Mouse (Mus musculus) monocyte, adult 2 months (primary cell): ENCODE measurements around the gene Fryl.

Source experiments
- DNase-seq, 2 experiments: peaks; one replicate each; pipeline ENCODE4 v3.0.0; 2022; ENCODE audit warnings: low spot score in 2 of 2, low read depth in 1 of 2

Fryl gene

DNA sequence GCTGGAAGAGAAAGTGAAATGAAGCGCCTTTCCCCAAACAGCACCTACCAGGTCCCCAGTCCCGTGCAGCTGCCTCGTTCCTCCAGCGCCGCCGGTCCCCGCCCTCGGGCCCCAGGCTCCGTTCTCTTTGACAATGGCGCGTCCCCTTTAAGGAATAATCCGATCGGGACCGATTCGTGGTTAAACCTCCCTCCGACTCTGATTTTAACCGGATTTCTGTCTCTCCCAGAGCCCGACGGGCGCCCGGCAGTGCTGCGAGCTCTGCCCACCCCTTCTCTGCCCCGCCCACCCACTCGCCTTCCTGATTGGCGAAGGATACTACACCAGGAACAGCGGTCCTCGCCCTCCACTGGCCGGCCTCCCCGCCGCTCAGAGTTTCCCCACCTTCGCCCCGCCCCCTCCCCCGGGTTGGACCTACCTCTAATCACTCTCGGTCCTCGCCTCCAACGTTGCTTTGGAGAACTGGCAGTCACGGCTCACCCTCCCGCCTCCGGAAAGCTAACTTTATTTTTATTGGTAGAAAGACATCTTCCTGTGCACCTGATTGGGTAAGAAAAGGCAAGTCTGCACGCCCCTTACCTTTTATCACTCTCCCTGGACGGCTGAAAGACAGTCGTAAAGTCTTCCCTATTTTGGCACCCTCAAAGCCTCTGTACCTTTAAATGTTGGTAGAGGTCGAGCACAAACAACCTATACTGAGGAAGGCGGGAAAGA is at the start of gene Fryl:
TSS of gene Fryl (minus strand) at position 268 of the 714 bp plus-strand sequence.
- peak; percentile 80 to 88 for DNase-seq

DNA sequence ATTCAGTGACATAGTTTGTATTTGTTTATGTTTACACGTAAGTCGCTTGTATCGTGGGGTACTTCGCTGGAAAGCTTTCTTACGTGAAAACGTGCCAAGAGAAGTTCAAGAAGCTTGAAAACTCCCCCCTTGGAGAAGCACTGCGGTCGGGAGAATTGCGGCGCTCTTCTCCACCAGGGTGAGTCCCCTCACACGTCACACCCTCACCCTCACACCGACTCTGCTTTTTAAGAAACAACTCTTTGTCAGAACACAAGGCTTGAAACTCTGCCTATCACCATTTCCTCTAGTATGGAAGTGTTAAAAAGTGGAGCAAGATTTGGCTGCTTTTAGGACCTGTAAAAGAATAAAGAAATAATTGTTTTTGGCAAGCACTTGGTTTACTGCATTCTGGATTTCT is 48.1 kb upstream of the Fryl start:
- DNase-seq = no peak

DNA sequence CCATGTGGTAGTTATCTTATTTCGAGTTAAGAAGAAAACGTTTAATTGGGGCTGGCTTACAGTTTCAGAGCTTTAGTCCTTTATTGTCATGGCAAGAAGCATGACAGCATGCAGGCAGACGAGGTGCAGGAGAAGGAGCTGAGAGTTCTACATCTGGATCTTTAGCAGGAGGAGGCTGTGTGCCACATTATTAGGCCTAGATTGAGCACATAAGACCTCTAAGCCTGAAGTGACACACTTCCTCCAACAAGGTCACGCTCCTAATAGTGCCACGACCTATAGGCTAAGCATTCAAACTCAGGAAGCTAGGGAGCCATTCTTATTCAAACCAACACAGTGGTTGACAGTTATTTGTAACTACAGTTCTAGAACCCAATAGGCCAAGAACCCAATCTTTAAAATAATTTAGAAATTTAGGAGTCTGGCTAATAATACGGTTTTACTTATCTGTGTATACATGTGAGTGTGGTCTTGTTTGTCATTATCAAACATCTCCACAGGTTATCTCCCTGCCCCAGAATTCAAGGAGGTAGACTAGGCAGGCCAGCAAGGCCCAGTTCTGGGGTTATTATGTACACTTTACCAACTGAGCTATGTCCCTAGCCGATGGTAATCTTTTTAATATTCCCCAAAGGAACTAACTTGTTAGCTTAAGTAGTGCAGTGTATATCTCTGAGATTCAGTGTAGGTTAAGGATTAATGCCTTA is 45.3 kb upstream of the Fryl start:
- no peak for DNase-seq

DNA sequence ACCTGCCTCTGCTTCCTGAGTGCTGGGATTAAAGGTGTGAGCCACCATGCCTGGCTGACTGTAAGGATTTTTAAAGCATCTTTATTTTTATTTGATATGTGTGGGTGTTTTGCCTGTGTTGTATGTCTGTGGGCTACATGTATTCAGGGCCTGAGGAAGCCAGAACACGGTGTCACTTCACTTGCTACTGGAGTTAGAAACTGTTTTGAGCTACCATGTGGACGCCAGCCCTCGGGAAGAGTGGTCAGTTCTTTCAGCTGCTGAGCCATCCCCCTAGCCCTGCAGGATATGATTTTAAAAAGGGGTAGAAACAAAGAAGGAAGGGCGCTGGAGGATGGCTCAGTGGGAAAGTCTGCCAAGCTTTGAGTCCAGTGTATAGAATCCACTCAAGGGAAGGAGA is 39.5 kb upstream of the Fryl start:
- no peak for DNase-seq

DNA sequence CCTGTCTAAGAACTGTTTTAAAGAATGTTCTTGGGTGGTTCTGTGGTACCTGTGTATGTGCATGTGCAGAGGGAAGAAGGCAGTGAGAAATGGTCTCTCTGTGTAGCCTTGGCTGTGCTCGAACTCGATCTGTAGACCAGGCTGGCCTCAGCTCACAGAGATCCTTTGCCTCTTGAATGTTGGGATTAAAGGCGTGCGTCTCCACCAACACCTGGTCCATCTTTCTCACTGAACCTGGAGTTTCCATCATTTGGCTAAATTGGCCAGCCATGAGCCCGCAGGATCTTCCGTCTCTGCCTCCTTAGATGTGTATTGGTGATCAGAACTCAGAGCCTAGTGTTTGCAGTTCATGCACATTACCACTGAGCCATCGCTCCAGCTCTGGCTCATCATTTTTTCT is 38.6 kb upstream of the Fryl start:
- no peak for DNase-seq

DNA sequence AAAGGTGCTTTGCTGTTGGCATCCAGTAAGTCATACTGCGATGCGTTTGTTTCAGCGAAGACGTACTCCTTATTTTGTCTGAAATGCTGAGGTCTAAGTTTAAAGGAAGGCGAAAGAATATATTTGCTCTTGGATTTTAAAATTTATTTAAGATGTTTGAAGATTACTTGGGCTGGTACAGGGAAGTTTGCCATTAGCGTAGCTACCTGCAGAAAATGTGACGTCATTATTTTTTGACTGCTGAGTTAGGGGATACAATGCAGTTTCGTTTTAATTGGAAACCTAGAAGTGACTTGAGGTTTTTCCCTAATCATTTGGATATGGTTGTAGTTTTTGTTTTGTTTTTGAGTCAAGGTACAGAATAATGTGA is 37.0 kb upstream of the Fryl start:
- DNase-seq = no peak

DNA sequence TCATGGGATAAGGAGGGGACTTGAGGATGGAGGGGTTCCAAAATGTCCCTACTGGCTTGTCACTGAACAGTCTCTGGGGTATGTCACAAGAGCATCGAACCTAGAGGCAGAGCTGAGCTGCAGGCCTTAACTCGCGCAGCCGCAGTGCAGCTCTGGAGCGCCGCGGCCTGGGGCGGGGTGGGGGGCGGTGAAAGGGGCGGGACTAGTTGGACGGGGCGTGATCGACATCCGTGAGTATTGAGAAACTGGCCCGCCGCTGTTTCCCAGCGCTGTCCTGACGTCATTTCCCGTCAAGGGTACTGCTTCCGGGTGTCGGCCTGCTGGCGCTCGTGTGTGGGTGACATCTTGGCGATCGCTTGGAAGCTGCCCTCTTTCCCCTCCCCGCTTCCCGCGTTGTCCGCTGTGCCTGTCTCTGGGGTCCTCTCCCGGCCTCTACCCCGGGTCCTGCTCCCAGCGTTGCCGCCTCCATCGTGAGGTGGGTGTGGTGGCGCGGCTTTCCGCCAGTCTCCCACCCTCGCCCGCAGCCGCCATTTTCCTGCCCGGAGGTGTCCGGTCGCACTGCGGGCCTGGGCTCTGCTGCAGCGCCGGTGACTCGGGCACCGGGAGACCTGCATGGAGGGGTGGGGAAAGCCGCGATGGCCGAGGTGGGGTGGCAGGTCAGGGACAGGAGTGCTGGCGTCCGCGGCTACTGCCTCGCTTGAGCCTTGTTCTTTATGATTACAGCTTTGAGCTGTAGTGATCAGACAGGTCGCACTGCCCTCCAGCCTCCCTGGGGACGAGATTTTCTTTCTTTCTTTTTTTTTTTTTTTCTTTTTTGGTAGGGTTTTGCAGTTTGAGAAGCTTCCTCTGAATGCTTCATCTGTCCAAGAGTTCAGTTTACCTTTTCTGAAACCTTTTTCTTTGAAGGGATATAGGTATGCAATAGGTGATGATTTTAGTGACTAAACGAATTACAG is 36.4 kb upstream of the Fryl start, which contains the start of gene Ociad1:
TSS of gene Ociad1 (plus strand) at position 283 of the 956 bp plus-strand sequence.
- peak; percentile 77 to 90 for DNase-seq

DNA sequence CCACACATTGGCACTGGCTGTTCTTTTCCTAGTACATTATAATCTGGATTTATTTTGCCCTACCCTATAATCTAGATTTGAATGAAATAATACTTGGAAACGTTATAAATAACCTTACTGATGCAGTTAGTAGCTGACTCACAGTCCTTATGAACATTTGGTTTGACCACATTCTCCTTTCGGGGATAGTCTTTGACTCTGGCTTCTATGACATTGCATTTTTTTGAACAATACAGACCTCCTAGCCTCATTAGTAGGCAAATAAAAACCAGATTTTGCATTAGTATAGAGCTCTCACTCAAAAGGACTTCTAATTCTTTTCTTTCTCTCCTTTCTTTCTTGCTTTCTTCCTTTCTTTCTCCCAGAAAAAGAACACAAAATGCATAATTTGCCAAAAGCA is 33.5 kb upstream of the Fryl start:
- no peak for DNase-seq

DNA sequence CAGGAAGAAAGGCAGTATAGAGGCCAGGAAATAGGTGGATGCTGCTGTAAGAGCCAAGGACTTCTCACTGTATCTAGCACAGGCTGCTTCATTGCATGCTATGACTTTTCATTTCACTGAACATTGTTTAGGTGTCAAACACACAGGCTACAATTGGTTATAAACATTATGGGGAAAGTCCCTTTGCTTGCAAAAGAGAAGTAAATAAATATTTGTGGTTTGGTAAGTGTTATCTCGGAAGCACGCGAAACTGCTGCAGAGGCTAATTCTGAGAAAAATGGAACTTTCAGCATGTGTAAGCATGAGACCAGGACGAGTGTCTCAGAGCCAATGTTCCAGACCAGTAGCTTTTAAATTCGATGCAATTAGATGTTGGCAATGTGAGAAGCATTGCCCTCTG is 30.2 kb upstream of the Fryl start:
- no peak for DNase-seq

DNA sequence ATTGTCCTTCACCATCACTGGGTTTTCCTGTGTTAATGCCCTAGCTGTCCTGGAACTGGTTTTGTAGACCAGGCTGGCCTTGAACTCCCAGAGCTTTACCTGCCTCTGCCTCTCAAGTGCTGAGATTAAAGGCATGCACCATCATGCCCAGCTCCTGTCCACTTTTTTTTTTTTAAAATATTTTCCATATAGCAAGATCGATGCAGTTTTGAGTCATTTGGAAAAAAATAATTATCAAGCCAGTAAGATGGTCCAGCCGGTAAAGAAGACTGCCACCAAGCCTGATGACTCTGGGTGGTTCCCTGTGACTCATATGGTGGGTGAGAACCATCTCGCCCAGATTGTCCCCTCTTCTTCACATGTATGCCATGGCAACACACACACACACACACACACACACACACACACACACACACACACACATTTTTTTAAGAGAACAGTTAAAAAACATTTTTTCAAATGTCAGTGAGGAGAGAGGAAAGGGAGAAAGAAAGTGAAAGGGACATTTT is 29.1 kb upstream of the Fryl start:
- no peak for DNase-seq

DNA sequence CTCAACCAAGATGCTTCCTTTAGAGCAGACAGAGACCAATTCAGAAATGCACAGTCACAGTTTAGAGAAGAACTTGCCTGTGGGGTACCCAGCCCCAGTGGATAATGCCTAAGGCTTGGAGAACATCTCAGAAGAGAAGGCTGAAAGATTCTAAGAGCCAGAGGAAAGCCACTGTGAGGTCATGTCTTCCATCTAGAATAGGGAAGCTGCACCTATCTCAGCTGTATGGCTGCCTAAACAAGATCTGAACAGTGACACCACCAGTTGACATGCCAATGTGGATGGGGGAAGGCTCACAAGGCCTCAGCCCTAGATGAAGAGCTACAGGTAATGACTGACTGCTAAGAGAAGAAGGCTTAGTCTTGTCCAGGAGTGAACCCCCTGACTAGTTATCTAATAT is 27.6 kb upstream of the Fryl start:
- DNase-seq = no peak

DNA sequence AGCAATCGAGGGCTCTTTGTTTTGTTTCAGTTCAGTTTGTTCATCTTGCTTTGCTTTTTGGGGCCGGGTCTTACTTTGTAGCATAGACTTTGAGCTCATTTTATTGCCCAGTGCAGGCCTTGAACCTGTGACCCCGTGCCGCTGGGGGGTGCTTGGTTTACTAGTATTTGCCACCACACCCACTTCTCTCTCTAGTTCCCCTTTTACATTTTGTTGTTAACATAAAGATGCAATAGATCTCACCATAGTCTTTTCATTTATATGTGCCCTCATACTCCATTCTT is 24.1 kb upstream of the Fryl start:
- DNase-seq = no peak

DNA sequence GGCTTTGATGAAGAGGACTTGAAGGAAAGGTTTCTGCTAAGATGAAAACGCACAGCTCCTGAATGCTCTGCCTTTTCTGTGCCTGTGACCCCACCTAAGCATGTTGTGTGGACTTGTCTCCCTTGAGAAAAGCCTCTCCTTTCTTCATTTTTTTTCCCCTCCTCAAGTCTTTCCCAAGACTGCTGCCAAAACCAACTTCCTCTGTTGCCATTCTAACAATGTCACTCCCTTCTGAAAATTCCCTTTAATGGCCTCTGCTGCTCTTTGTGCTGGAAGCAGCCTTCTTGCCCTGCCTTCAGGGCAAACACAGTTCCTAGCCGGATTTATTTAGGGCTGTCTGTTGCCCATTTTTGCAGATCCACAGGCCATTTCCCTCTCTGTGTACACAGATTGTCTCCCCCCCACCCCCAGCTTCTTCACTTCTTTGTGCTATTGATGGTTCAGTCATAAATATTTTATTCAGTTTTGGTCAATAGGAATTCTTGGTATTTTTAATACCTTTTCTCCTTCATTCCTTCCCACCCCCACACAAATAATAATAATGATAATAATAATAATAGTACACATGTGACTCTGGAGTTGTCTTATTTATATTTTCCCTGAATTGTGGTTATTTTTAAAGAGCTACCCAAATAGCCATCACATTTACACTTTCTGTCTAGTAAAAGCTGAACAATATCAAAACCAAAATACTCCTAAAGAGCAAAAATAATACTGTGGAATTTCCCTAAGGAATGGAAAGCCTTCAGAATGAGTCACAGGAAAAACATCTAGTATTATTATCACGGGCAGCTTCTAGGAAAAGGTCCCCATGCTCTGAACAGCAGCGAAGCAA is 23.5 kb upstream of the Fryl start:
- no peak for DNase-seq

DNA sequence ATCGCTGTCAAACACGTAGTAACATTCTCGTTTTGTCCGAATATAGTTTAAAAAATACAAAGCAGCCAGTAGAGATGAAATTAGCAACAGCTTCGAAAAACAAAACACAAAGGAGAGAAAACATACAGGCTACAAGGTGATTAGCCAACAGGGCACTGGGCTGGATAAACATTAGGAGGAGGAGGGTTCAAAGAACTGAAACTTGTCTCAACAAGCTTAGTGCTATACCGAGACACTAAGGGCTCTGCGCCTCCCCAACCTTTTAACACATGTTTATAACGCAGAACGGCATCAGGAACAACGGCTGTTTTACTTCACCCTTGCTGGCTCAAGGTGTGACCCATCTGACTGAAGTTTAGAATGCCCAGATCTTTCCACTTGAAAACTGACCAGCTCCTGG is 22.8 kb upstream of the Fryl start:
- DNase-seq = no peak

DNA sequence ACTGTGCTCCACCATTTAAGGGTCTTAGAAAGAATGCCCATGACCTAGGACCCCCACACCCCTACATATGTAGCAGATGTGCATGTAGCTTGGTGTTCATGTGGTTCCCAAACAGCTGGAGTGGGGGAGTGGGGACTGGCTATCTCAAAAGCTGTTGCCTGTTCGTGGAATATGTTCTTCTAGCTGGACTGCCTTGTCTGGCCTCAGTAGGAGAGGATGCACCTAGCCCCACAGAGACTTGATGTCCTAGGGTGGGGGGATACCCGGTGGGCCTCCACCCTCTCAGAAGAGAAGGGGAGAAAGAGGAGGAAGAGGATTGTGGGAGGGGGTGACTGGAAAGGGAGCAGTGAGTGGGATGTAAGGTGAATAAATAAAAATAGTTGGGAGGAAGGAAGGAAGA is 18.5 kb upstream of the Fryl start:
- no peak for DNase-seq

DNA sequence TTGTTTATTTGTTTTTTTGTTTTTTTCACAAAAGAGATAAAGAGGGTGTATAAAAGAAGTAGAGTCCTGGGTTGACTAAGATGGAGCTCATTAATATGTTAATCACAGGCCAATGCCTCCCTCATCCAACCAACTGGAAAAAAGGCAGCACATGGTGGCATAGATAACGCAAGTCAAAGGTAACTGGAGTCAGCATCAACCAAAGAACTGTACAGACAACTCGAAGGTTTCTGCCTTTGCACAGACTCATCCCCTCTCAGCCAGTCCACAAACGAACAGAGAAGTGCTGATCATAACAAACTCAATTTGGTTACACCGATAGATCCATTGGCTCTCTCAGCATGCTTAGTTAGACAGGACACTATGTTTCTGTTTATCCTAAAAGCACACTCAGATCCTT is 16.8 kb upstream of the Fryl start:
- DNase-seq = no peak

DNA sequence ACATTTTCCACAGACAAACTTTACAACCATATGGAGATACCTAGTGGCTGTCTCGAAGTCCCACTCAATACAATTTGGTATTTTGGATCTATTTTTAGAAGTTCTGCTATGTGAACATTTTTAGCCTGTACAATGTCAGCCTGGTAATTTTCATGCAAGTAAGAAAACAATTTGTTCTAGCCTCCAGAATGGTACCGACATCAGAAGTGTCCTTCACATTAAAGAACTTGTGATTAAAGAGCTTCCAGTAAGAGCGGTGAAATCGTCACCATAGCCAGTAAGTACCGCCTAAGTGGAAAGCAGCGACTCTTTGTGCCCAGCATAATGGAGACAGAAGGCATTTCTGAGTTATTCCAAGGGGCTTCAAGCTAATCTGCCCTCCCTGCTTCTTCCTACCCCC is 14.2 kb upstream of the Fryl start:
- DNase-seq = no peak

DNA sequence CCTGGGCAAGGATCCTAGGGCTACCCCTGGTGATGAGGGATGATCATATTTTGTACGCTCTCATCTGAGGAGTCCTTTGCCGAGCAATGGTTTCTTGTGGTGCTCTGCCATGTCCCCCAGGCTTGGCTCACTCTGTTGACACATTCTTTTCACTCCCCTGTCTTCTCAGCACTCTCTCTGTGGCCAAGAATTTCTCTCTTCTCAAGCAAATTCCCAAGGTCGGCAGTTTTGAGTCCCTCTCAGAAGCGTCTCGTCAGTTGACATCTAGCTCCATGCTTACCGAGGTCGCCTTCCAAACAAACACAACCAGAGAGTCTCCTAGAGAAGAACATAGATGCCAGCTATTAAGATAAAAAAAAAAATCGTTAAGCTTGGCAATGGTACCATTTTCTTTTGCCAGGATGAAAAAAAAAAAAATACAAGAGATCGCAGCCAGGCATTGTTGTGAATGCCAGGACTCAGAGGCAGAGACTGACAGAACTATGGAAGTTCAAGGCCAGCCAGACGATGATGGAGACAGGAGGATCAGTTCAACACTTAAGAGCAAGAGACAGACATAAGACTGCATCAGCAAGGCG is 12.3 kb upstream of the Fryl start:
- no peak for DNase-seq

DNA sequence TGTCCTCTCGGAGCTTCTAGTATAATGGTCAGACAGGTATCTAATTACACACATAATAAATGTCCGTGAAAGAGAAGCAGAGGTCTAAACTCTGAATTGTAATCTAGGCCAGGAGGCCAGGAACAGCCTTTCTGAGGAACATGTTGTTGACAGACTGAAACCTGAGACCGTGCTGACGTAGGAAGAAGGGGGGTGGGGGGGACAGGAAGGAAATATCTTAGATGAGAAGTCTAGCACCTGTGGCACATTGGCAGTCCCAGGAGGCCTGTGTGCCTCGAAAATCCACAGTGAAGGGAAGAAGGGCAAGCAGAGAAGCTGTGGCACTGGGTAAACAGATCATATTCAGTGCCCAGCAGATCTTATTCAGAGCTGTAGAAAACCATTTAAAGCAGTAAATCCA is 9.0 kb upstream of the Fryl start:
- no peak for DNase-seq

DNA sequence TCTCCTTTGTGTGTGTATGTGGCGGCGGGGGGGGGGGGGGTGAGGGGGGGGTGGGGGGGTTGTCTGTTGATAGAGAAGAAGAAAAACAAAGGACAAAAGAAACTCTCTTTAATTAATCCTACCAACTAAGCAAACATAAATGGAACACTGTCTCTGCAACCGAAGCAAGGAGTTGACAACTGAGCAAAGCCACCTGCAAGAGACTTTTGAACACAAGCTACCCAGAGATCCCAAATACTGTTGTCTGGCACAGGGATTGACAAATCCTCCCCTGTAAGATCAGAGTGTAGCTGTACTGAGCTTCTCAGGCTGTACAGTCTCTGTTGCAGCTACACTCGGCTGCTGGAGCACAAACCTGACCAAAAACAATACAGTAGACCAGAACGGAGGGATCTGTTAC is 7.7 kb upstream of the Fryl start:
- DNase-seq = no peak

DNA sequence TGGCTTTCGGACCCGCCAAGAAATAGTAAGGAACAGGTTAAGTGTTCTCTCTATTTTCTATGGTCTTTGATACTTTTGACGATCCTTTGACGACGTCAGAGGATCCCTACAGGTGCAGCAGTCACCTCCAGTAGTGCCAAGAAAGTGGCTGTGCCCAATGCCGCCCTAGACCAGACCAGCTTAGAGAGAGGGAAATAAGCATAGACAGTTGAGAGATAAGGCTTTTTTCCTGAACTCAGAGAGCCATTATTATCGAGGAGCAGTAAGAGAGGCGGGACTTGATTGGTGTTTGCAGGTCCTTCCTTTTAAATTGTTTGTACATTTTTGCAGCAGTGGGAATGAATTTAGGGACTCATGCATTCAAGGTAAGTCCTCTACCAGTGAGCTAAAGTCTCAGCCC is 1.3 kb upstream of the Fryl start:
- no peak for DNase-seq
